Mouse (Mus musculus) intestine, embryonic 15.5 days (tissue): ENCODE results near the gene Cep57l1. TPM values are rescaled to one million over a fixed set of nuclear protein-coding genes. Genes with fewer than 3 reads are reported as not detected.
"Not testable (repeated sequence)": the region's sequence is repeated elsewhere in the genome, so short reads cannot be mapped to it uniquely, and the experiment has no call there.

ENCODE experiments used
- ATAC-seq: fragments of 200-750 bp; cut with Nextera tagmentation; 2 replicates; pipeline ENCODE4 v1.8.0; 2017; ENCODE audit warnings: moderate TSS enrichment, moderate library complexity
- H3K27ac ChIP-seq: fragments of 300-500 bp; sonication (generic); 2 replicates; pipeline ENCODE4 v1.5.1; 2015; ENCODE audit warnings: mild to moderate bottlenecking, inconsistent platforms
- H3K27me3 ChIP-seq: fragments of 300-500 bp; sonication (generic); replicated peaks from 2 replicates; pipeline ENCODE4 v1.6.1; 2015; ENCODE audit warnings: inconsistent platforms
- H3K36me3 ChIP-seq: fragments of 300-500 bp; sonication (generic); 2 replicates; pipeline ENCODE4 v1.6.1; 2015; ENCODE audit warnings: inconsistent platforms
- H3K4me1 ChIP-seq: fragments of 300-500 bp; sonication (generic); replicated peaks from 2 replicates; pipeline ENCODE4 v1.6.1; 2015; ENCODE audit warnings: inconsistent platforms
- H3K4me2 ChIP-seq: fragments of 300-500 bp; sonication (generic); replicated peaks from 2 replicates; pipeline ENCODE4 v1.6.1; 2015; ENCODE audit warnings: mild to moderate bottlenecking, inconsistent platforms
- H3K4me3 ChIP-seq: fragments of 300-500 bp; sonication (generic); replicated peaks from 2 replicates; pipeline ENCODE4 v1.5.1; 2015; ENCODE audit warnings: inconsistent platforms
- H3K9ac ChIP-seq: fragments of 300-500 bp; sonication (generic); 2 replicates; pipeline ENCODE4 v1.6.1; 2015; ENCODE audit warnings: inconsistent platforms
- H3K9me3 ChIP-seq: fragments of 300-500 bp; sonication (generic); 2 replicates; pipeline ENCODE4 v1.6.1; 2016; ENCODE audit warnings: inconsistent platforms
- WGBS: fragments of 180-500 bp; shearing (Covaris S2); methylation state at CpG from one replicate; pipeline ENCODE4 v1.1.7; 2015; 5-methylcytosine and 5-hydroxymethylcytosine counted together
- polyA plus RNA-seq: library from polyadenylated mRNA; unstranded; fragments of >200 nt; fragmentation: Nextera tagmentation; extraction: Ambion mirVana; gene quantifications from 2 replicates; pipeline ENCODE4 v1.2.1, GENCODE M21; 2015

Gene Cep57l1
- polyA plus RNA-seq, 1 experiment from 2014 or later = 19.4 TPM

DNA sequence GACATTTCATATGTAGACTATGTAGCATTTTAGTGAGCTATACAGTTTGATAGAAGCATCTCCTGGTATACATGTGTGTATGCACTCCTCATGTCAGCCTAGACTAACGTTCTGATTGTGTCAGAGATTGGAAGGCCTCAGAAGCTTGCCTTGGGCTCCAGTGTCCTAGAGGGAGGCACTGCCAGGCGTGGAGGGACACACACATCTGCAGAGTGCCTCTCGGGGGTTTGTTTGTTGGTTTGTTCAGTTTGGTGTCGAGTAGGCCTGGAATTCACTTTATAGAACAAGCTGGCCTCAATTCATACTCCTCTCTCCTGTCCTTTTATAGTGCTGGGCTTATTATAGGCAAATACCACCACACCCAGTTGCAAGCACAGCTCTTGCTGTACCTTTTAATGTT lies 16.3 kb upstream of the Cep57l1 start:
- Histone ChIP-seq H3K27me3 (no peaks in the 10 kb centered on the region), H3K9ac (no peak overlapping the region), H3K4me3 (no peak overlapping the region), H3K27ac (no peak overlapping the region), H3K36me3 (no peaks in the 10 kb centered on the region), H3K4me2 (no peak overlapping the region), H3K9me3 (no peaks in the 10 kb centered on the region), H3K4me1 (no peaks in the 10 kb centered on the region)
- 89% methylated on average over 4 of the region's 4 CpGs for WGBS
- ATAC-seq = no peak

DNA sequence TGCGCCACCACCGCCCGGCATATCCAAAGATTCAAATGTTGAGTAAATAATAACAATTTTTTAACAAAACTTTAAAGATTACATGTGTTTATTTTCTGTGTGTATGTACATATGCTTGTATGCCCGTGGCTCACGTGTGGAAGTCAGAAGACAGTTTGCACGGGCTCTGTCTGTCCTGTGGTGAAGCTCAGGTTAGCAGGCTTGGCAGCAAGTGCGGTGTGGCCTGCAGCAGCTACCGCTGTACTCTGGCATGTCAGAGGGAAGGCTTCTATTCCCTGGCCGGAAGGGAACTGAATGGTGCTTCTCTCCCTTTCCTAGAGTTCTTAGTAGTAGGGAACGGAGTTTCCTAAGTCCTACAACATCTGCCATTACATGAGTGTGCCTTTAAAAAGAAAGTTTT lies 15.4 kb upstream of the Cep57l1 start:
- ATAC-seq = no peak
- Histone ChIP-seq H3K9ac (no peak overlapping the region), H3K27ac (no peak overlapping the region), H3K27me3 (no peaks in the 10 kb centered on the region), H3K36me3 (no peaks in the 10 kb centered on the region), H3K9me3 (no peaks in the 10 kb centered on the region), H3K4me3 (no peak overlapping the region), H3K4me2 (no peak overlapping the region), H3K4me1 (no peaks in the 10 kb centered on the region)
- 91% methylated on average over 10 of the region's 10 CpGs for WGBS

DNA sequence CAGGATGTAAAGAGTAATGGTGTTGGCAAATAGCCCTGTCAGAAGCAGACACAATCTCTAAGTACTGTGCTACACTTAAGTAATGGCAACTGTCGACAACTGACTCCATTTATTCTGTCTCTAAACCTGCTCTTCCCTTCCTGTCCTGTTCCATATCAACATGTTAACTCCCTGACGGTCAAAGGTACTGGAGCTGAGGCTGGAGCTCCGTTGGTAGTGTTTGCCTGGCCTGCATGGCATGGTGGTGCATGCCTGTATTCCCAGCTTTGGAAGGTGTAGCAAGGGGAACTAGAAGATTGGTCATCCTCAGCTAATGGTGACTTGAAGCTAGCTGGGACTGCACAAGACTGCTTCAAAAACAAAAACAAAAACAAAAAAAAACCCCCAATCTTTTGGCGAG lies 14.2 kb upstream of the Cep57l1 start:
- no peaks in the 10 kb centered on the region for H3K4me1 ChIP-seq
- no peaks in the 10 kb centered on the region for H3K36me3 ChIP-seq
- no peak for ATAC-seq
- WGBS = 59% methylated on average over 4 of the region's 4 CpGs
- no peak overlapping the region for H3K4me3 ChIP-seq
- no peak overlapping the region for H3K9ac ChIP-seq
- no peaks in the 10 kb centered on the region for H3K27me3 ChIP-seq
- H3K27ac ChIP-seq = no peak overlapping the region
- H3K4me2 ChIP-seq = no peak overlapping the region
- no peaks in the 10 kb centered on the region for H3K9me3 ChIP-seq

DNA sequence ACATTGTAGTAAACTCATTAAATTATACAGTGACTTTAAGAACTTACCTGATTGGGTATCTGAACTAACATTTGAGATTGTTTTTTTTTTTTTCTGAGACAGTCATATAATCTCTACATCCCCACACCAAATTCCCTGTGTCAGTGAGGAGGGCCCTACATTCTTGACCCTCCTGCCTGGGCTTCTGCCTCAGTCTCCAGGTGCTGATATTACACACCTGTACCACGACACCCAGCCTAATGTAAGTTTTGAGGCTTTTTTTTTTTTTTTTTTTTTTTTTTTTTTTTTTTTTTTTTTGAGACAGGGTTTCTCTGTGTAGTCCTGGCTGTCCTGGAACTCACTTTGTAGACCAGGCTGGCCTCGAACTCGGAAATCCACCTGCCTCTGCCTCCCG lies 13.6 kb upstream of the Cep57l1 start:
- WGBS = 82% methylated on average over 4 of the region's 4 CpGs
- H3K4me2 ChIP-seq, H3K9me3 ChIP-seq, H3K36me3 ChIP-seq, H3K4me1 ChIP-seq, H3K4me3 ChIP-seq, H3K9ac ChIP-seq, H3K27ac ChIP-seq, H3K27me3 ChIP-seq, ATAC-seq: not testable (repeated sequence)

DNA sequence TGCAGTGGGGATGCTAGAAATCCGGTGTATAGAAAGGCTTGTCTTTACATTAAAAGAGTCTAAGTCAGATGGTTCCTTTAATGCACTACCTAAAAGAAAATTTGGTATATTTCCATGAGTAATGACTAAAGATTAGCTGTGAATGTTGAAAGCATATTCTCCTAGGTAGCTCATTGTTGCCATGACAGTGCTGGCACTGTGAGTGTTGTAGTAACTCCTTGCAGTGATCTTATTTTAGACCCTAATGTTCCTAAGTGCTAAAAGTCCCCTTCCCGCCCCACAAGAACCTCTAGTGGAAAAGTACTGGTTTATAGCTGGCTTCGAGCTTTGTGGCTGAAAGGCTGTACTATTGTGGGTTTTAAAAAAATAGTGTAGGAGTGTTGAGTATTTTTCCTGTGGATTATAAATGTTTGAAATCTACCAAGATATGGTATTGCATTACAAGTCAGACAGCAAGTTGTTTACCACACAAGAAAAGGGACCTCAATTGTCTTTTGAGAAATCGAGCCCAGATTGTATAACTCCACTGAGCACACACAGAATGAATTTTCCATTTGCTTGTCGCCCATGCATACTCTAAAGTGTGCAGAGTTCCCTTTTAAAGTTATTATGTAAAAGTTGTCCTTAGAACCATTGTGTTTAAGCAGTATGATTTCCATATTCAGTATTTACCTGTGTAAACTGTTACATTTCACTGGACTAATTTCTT lies 13.1 kb upstream of the Cep57l1 start:
- Histone ChIP-seq H3K9ac (no peak overlapping the region), H3K27ac (no peak overlapping the region), H3K4me3 (no peak overlapping the region), H3K4me1 (no peaks in the 10 kb centered on the region), H3K4me2 (no peak overlapping the region), H3K27me3 (no peaks in the 10 kb centered on the region), H3K36me3 (no peaks in the 10 kb centered on the region), H3K9me3 (no peaks in the 10 kb centered on the region)
- ATAC-seq = no peak
- 80% methylated on average over 5 of the region's 5 CpGs for WGBS

DNA sequence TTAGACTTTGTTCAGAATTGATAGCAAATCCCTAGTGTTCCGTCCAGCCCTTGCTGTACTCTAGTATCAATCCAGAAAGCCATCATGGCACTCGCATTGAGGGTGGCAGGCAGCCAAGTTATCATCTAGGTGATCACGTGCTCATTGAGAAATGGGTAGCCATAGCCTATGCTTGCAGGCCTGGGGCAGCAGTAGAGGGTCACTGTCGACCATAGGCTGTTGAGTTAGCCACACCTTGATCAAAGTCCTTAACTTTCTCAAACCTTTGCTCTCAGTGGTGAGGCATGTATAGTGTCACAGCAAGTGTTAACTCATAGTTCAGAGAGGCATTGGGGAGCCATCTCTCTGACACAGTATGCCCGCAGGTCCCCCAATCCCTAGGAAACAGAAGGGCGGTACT lies 11.5 kb upstream of the Cep57l1 start:
- Histone ChIP-seq H3K4me3 (no peak overlapping the region), H3K4me2 (no peak overlapping the region), H3K9me3 (no peaks in the 10 kb centered on the region), H3K27ac (no peak overlapping the region), H3K27me3 (no peaks in the 10 kb centered on the region), H3K36me3 (no peaks in the 10 kb centered on the region), H3K4me1 (no peaks in the 10 kb centered on the region), H3K9ac (no peak overlapping the region)
- WGBS = 88% methylated on average over 6 of the region's 6 CpGs
- ATAC-seq = no peak

DNA sequence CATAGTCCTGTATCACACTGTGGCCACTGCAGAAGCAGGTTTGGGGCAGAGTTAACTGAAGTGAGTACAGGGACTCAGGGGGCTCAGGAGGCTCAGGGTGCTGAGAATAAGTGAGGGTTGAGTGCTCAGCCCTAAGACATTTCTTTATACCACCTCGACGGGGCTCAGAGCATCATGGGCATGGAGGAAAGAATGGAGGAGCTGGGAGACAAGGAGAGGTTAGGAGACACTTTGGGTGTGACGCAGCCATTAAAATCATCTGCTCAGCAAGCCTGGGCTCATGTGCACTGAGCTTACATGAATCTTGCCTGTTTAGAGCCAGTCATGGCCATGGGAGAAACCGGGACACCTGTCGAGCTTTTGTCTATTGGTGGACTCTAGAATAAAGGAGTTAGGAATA lies 10.7 kb upstream of the Cep57l1 start:
- 95% methylated on average over 5 of the region's 5 CpGs for WGBS
- Histone ChIP-seq H3K9me3 (no peaks in the 10 kb centered on the region), H3K4me1 (no peaks in the 10 kb centered on the region), H3K4me2 (no peak overlapping the region), H3K36me3 (no peaks in the 10 kb centered on the region), H3K27ac (no peak overlapping the region), H3K9ac (no peak overlapping the region), H3K4me3 (no peak overlapping the region), H3K27me3 (no peaks in the 10 kb centered on the region)
- ATAC-seq = no peak

DNA sequence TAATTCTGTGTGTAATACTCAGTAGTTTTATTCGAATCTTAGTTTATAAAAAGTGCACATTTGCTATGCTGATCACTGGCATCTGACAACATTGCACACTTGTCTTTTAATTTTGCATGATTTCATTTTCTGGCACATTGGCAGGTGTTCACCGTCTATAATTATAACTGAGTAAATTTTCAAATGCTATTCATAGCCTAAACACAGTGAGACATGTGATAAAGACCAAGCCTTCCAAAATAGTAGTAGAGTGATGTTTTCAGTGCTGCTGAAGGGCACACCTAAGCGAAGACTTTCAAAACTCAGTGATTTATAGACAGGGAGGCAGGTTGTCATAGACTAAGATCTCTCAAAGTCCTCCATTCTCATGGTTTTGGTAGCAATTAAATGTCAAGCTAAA lies 9.6 kb upstream of the Cep57l1 start:
- no peak overlapping the region for H3K27ac ChIP-seq
- no peaks in the 10 kb centered on the region for H3K4me1 ChIP-seq

DNA sequence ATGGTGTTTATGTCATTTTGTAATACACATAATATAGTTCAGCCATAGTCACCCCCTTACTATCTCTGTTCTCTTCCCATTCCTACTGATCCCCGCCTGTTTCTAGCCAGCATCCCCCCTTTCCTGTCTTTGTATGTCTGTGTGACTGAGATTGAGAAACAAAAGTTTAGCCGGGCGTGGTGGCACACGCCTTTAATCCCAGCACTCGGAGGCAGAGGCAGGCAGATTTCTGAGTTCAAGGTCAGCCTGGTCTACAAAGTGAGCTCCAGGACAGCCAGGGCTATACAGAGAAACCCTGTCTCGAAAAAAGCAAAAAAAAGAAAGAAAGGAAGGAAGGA lies 9.0 kb upstream of the Cep57l1 start:
- ATAC-seq, H3K9me3 ChIP-seq, H3K27me3 ChIP-seq, H3K4me2 ChIP-seq, H3K4me3 ChIP-seq, H3K9ac ChIP-seq, H3K4me1 ChIP-seq, H3K27ac ChIP-seq, H3K36me3 ChIP-seq: not testable (repeated sequence)
- 89% methylated on average over 6 of the region's 6 CpGs for WGBS

More for the DNA sequence above, 9.6 kb upstream of the Cep57l1 start:
- H3K27me3 ChIP-seq = no peaks in the 10 kb centered on the region
- ATAC-seq = no peak
- no peaks in the 10 kb centered on the region for H3K9me3 ChIP-seq
- H3K4me3 ChIP-seq = no peak overlapping the region
- no peak overlapping the region for H3K9ac ChIP-seq
- WGBS = 76% methylated on average over 3 of the region's 3 CpGs
- H3K4me2 ChIP-seq = no peak overlapping the region
- H3K36me3 ChIP-seq = no peaks in the 10 kb centered on the region

DNA sequence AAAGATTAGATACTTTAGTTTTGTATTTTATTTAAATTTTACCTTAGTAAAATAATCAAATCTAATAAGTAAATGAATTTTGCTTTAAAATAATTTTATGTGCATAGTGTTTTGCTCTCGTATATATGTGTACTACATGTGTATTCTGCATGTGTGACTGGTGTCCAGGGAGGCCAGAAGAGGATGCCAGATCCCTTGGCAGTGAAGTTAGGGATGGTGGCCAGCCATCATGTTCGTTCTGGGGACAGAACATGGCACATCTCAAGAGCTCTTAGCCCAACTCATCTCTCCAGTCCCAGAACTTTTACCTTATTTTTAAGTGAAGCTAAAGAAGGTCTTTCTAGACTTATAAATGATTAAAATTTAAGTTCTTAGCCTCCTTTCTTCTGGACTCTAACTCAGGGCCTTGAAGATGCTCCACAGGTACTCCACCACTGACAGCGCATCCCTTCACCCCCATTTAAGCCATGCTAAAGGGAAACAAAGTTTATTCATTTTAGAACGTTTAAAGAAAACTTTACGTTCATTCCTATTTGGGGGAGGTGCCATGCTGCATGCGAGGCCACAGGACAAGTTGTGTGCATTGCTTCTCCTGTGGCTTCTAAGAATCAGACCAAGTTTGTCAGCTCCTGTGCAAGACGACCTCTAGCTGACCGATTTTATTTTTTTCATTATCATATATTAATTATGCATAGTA lies 8.5 kb upstream of the Cep57l1 start:
- H3K9me3 ChIP-seq = no peaks in the 10 kb centered on the region
- H3K27me3 ChIP-seq = no peaks in the 10 kb centered on the region
- 84% methylated on average over 8 of the region's 8 CpGs for WGBS
- H3K27ac ChIP-seq = no peak overlapping the region
- H3K36me3 ChIP-seq = no peaks in the 10 kb centered on the region
- H3K4me2 ChIP-seq = no peak overlapping the region
- no peak overlapping the region for H3K4me3 ChIP-seq
- ATAC-seq = no peak
- peaks cover 2% of the 10 kb centered on the region; the same call in 1 of the 2 replicates for H3K4me1 ChIP-seq
- no peak overlapping the region for H3K9ac ChIP-seq

DNA sequence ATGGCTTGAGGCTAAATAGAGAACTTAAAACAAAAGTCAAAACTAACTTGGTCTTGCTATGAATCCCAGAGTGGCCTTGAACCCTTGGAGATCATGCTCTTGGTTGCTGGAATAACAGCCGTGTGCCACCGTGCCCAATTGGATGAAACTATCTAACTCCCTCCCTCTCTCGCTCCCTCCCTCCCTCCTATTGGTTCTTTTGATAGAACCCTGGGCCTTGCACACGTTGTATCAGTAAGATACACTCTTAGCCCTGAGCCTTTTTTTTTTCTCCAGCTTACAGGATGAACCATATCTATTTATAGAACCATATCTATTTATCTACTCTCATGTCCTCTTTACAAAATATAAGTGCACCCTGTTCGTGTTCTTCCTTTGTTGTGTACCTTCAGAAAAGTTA lies 6.8 kb upstream of the Cep57l1 start:
- Histone ChIP-seq H3K27me3 (no peaks in the 10 kb centered on the region), H3K4me1 (peaks cover 12% of the 10 kb centered on the region; the same call in 1 of the 2 replicates), H3K36me3 (no peaks in the 10 kb centered on the region), H3K27ac (no peak overlapping the region), H3K4me3 (no peak overlapping the region), H3K4me2 (no peak overlapping the region), H3K9ac (no peak overlapping the region), H3K9me3 (no peaks in the 10 kb centered on the region)
- no peak for ATAC-seq
- 85% methylated on average over 5 of the region's 5 CpGs for WGBS

DNA sequence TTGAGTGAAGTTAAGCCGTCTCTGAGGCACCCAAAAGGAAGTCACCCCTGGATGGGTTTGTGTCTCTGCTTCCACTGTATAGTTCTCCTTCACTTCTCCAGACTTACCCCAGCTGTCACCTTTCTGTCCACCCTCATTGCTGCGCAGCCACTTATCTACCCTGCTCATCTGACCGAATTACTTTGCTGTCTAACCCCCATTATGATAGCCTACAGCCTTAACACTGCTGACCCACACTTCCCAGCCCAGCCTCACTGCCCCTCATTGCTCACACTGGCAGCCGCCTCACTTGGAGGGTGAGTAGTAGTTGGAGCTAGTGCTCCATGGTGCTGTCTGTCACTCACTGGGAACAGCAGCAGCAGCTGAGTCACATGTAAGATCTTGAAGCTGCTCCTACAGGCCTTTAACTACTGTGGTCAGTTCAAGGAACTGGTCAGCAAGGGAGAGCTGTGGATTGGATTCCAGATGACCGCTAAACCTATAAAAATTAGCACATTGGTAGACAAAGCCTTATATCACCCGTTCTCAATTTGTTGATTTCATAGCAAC lies 4.7 kb upstream of the Cep57l1 start:
- Histone ChIP-seq H3K9me3 (no peaks in the 10 kb centered on the region), H3K36me3 (no peaks in the 10 kb centered on the region), H3K4me1 (peaks cover 12% of the 10 kb centered on the region; the same call in 1 of the 2 replicates), H3K27me3 (no peaks in the 10 kb centered on the region), H3K9ac (no peak overlapping the region), H3K4me3 (no peak overlapping the region), H3K27ac (no peak overlapping the region), H3K4me2 (no peak overlapping the region)
- WGBS = 86% methylated on average over 6 of the region's 6 CpGs
- ATAC-seq = no peak

DNA sequence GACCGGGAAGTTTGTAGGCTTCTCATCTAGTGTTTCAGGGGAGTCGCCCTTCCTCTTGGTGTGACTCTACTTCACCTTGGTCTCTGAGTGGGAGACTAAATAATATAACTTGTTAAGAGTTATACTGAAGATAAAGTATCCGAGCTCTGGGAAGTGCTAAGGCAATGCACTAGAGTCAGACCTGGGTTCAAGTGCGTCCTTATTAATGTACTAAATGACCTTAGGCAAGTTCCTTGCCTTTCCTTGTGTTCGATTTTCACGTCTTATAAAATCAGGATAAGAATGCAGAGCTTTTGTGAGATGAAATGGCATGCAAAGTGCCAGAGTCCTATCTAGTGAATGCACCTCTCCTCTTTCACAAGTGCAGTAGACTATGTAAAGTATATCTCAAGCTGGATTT lies 2.9 kb upstream of the Cep57l1 start:
- H3K4me2 ChIP-seq = peak overlapping the region; percentile 74
- no peaks in the 10 kb centered on the region for H3K9me3 ChIP-seq
- no peaks in the 10 kb centered on the region for H3K27me3 ChIP-seq
- H3K4me3 ChIP-seq = peak overlapping the region; percentile 2; the same call in 1 of the 2 replicates
- H3K9ac ChIP-seq = no peak overlapping the region
- H3K27ac ChIP-seq = no peak overlapping the region
- peaks cover 12% of the 10 kb centered on the region; the same call in 1 of the 2 replicates for H3K4me1 ChIP-seq
- no peak for ATAC-seq
- no peaks in the 10 kb centered on the region for H3K36me3 ChIP-seq
- WGBS = 76% methylated on average over 6 of the region's 6 CpGs
